Mouse (Mus musculus) ES-E14 (cell line): ENCODE measurements around the gene Ubp1. TPM values are rescaled to one million over a fixed set of nuclear protein-coding genes. Genes with fewer than 3 reads are reported as not detected.

Experiments
- DNase-seq: peaks from one replicate; pipeline ENCODE4 v3.0.0-alpha.2; 2013; ENCODE audit warnings: low read depth, low spot score
- H3K27ac ChIP-seq: 2 replicates; pipeline ENCODE4 v1.5.1; 2012; ENCODE audit warnings: low read depth, mild to moderate bottlenecking, low read length, moderate library complexity, mixed read lengths; ENCODE audit not compliant: poor library complexity, insufficient read depth, severe bottlenecking
- H3K36me3 ChIP-seq: 2 replicates; pipeline ENCODE4 v1.6.1; 2012; ENCODE audit warnings: mild to moderate bottlenecking, low read length, moderate library complexity, mixed read lengths; ENCODE audit not compliant: control insufficient read depth, poor library complexity, insufficient read depth, severe bottlenecking
- H3K4me1 ChIP-seq, 2 experiments: fragments of 150-350 bp in 1 of 2; sonication (generic) in 1 of 2; 2 replicates each; pipeline ENCODE4 v1.6.1; 2012; ENCODE audit warnings: low read length in 2 of 2, mild to moderate bottlenecking in 1 of 2, mixed read lengths in 1 of 2; ENCODE audit not compliant: control insufficient read depth in 2 of 2, insufficient read depth in 2 of 2, poor library complexity in 1 of 2
- H3K4me3 ChIP-seq, 2 experiments: fragments of 150-350 bp in 1 of 2; sonication (generic) in 1 of 2; 2 replicates each; pipeline ENCODE4 v1.5.1; 2012; ENCODE audit warnings: low read length in 2 of 2, low read depth in 1 of 2, mild to moderate bottlenecking in 1 of 2, mixed read lengths in 1 of 2; ENCODE audit not compliant: insufficient read depth in 1 of 2, poor library complexity in 1 of 2, severe bottlenecking in 1 of 2
- H3K9ac ChIP-seq: 2 replicates; pipeline ENCODE4 v1.6.1; 2012; ENCODE audit warnings: low read depth, mild to moderate bottlenecking, low read length, mixed read lengths; ENCODE audit not compliant: poor library complexity, insufficient read depth, severe bottlenecking
- H3K9me3 ChIP-seq: fragments of 150-350 bp; sonication (generic); 2 replicates; pipeline ENCODE4 v1.6.1; 2012; ENCODE audit warnings: low read depth, mild to moderate bottlenecking, low read length; ENCODE audit not compliant: control insufficient read depth, insufficient read depth
- CHD2 ChIP-seq: IDR thresholded peaks from 2 replicates; pipeline ENCODE4 v1.6.1; 2014; ENCODE audit warnings: mild to moderate bottlenecking, low read depth, low read length, inconsistent platforms
- HCFC1 ChIP-seq: IDR thresholded peaks from 2 replicates; pipeline ENCODE4 v1.6.1; 2012; ENCODE audit warnings: low read length, inconsistent platforms, borderline replicate concordance; ENCODE audit not compliant: insufficient read depth
- MAFK ChIP-seq: IDR thresholded peaks from 2 replicates; pipeline ENCODE4 v1.6.1; 2014; ENCODE audit warnings: mild to moderate bottlenecking, low read depth, low read length, inconsistent platforms; ENCODE audit not compliant: insufficient read depth
- ZC3H11A ChIP-seq: IDR thresholded peaks from 2 replicates; pipeline ENCODE4 v1.6.1; 2012; ENCODE audit warnings: low read depth, mild to moderate bottlenecking, inconsistent platforms, low read length, borderline replicate concordance
- ZNF384 ChIP-seq: IDR thresholded peaks from 2 replicates; pipeline ENCODE4 v1.6.1; 2012; ENCODE audit warnings: low read depth, low read length, inconsistent platforms
- in situ Hi-C, 2 experiments: fragments of 600-800 bp; cut with MboI; formaldehyde crosslinking; loops; one replicate each; pipeline ENCODE4 v1.15.1; 2025; ENCODE audit warnings: low sequenced_read_pairs in 2 of 2, inconsistent platforms in 1 of 2; ENCODE audit not compliant: unreplicated experiment in 2 of 2
- total RNA-seq: library from RNA; depleted of rRNA; stranded (reverse); fragments of 300-350 nt; gene quantifications from 2 replicates; pipeline ENCODE4 v1.2.3, GENCODE M21; 2012

The Ubp1 gene
- total RNA-seq, 1 experiment, result 80.3 TPM

DNA sequence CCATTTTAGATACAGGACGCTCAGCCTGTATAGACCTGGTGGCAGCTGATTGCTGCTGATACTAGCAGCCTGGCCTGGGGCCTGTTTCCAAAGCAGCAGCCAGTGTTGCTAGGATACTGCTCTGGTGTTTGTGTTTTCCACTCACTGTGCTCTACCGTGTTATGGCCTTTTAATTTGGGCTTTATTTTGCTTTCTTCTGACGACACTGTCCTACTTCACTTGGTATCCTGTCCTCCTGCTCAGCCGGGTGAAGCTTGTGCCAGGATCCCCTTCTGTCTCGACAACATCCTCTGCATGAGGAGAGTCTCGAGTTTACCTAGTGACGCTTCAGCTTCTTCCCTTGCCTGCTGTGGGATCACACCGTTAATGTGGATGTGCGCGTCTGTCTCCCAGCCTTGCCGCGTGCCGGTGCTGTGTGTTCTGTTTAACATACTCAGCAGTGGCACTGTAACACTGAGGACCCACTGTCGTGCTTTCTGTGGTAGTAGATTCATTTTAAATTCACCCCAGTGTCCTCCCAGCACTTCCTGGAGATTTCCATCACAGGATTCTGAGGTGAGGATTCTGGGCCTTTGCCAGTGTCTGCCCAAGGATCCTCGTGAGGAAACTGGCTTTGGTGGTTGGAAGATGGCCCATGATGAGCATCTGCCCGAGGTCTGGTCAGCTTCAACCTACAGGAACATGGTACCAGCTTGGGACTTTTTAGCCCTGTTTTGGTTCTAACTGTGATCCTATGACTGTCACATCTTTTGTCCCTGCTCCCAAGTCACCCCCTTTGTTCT lies 50.6 kb downstream of the Ubp1 start:
- peaks cover 22% of the 10 kb centered on the region for H3K36me3 ChIP-seq
- in situ Hi-C loops, result no loop called here
- no peak overlapping the region for H3K4me3 ChIP-seq
- no peak overlapping the region for H3K27ac ChIP-seq
- no peak for DNase-seq
- H3K9me3 ChIP-seq, result no peaks in the 10 kb centered on the region
- no peaks in the 10 kb centered on the region for H3K4me1 ChIP-seq
- H3K9ac ChIP-seq, result no peak overlapping the region
- TF ChIP-seq ZC3H11A (no peak), HCFC1 (no peak), MAFK (no peak), CHD2 (no peak), ZNF384 (no peak)

GRCm38 (mm10) chr9:113982451-113982850 lies 51.7 kb downstream of the Ubp1 start:
- H3K9me3 ChIP-seq, result no peaks in the 10 kb centered on the region
- H3K36me3 ChIP-seq, result peaks cover 14% of the 10 kb centered on the region
- TF ChIP-seq HCFC1 (no peak), CHD2 (no peak), ZC3H11A (no peak), MAFK (no peak), ZNF384 (no peak)
- DNase-seq, result no peak
- no peak overlapping the region for H3K9ac ChIP-seq
- H3K27ac ChIP-seq, result no peak overlapping the region
- in situ Hi-C loops, result no loop called here
- H3K4me3 ChIP-seq, result no peak overlapping the region
- H3K4me1 ChIP-seq, result no peaks in the 10 kb centered on the region

DNA sequence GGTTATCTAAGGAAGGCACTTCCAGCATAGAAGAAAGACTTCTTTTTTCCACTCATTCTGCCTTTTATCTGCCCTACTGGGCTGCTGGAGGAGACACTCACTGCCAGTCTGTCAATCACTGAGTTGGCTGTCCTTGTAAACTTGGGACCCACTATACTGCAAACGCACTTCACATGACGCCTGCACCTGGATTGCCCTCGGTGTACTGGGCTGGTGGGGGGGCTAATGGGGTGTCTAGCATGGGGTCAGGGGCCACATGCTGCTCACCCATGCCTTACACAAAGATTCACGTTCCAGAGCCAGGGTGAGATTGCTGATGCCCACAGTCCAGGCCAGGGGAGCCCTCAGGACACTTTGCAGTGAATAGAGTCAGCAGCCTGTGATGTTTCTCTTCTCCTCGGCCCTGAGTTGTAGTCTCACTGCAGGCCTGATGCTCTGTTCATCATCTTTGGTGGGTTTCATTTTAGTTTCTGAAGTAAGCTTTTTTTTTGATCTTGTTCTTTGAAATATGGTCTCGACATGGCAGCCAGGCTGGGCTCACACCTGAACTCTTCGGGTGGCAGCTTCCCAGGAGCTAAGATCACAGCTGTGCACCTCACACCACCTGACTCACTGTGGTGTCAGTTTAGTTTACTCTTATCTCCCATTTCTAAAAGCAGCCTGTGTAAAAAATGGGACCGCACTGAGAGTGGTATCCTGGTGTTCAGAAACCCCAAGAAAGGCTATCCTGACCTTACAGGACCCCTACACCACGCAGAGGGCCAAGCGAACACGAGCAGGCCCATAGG lies 52.3 kb downstream of the Ubp1 start:
- no peak overlapping the region for H3K4me3 ChIP-seq
- no peak for DNase-seq
- no peaks in the 10 kb centered on the region for H3K4me1 ChIP-seq
- no peaks in the 10 kb centered on the region for H3K9me3 ChIP-seq
- peaks cover 10% of the 10 kb centered on the region; the same call in 1 of the 2 replicates for H3K36me3 ChIP-seq
- in situ Hi-C loops, result no loop called here
- no peak overlapping the region for H3K9ac ChIP-seq
- TF ChIP-seq ZC3H11A (no peak), HCFC1 (no peak), MAFK (no peak)
- no peak overlapping the region for H3K27ac ChIP-seq

DNA sequence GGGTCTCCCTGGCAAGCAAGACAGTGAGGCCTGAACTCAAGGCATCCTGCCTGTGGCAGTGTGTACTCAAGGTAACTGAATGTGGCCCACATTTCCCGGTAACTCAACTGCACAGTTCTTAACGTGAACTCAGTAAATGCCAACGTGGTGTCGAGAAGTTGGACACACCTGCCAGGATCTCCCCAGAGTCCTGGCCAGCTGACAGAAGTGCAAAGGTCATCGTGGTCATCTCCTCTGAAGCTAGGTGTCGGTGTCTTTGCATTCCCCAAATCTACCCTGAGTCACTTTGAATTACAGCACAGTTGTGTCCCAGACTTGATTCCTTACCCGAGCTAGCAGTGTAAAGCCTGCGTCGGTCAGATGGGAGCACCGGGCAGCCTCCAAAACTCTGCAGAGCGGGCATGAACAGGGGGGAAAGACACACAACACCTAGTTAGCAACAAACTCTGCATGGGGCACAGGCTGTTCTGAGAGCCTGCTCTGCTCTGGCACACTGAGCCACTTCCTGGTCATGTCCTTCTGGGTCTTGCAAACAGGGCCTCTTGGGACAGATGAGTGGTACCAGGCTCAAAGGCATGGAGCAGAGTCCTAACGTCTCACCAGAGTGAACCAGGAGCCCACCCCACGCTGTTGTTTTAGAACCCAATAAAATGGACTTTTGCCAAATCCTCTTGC lies 54.3 kb downstream of the Ubp1 start:
- Histone ChIP-seq H3K36me3 (peaks cover 2% of the 10 kb centered on the region; the same call in 1 of the 2 replicates), H3K9ac (no peak overlapping the region), H3K27ac (no peak overlapping the region), H3K4me1 (no peaks in the 10 kb centered on the region), H3K9me3 (no peaks in the 10 kb centered on the region), H3K4me3 (no peak overlapping the region)
- in situ Hi-C loops, result no loop called here
- no peak for DNase-seq
- TF ChIP-seq ZNF384, result no peak
- no peak for TF ChIP-seq CHD2
- no peak for TF ChIP-seq MAFK
- TF ChIP-seq ZC3H11A, result no peak
